Mouse (Mus musculus) forebrain, embryonic 15.5 days (tissue): ENCODE data around the gene Gm12394. TPM values are rescaled to one million over a fixed set of nuclear protein-coding genes. Genes with fewer than 3 reads are reported as not detected.
"Not testable (repeated sequence)": the region's sequence is repeated elsewhere in the genome, so short reads cannot be mapped to it uniquely, and the experiment has no call there.

Source experiments
- ATAC-seq: fragments of 200-750 bp; cut with Nextera tagmentation; replicated peaks from 2 replicates; pipeline ENCODE4 v1.8.0; 2017; ENCODE audit warnings: mild to moderate bottlenecking, moderate TSS enrichment, moderate library complexity
- H3K27ac ChIP-seq: fragments of 300-500 bp; sonication (generic); replicated peaks from 2 replicates; pipeline ENCODE4 v1.5.1; 2015; ENCODE audit warnings: mild to moderate bottlenecking, inconsistent platforms
- H3K27me3 ChIP-seq: fragments of 300-500 bp; sonication (generic); 2 replicates; pipeline ENCODE4 v1.6.1; 2015; ENCODE audit warnings: inconsistent platforms
- H3K36me3 ChIP-seq: fragments of 300-500 bp; sonication (generic); 2 replicates; pipeline ENCODE4 v1.6.1; 2015; ENCODE audit warnings: mild to moderate bottlenecking, inconsistent platforms
- H3K4me1 ChIP-seq: fragments of 300-500 bp; sonication (generic); 2 replicates; pipeline ENCODE4 v1.6.1; 2015; ENCODE audit warnings: inconsistent platforms
- H3K4me2 ChIP-seq: fragments of 300-500 bp; sonication (generic); replicated peaks from 2 replicates; pipeline ENCODE4 v1.6.1; 2015; ENCODE audit warnings: mild to moderate bottlenecking, inconsistent platforms
- H3K4me3 ChIP-seq: fragments of 300-500 bp; sonication (generic); 2 replicates; pipeline ENCODE4 v1.5.1; 2015; ENCODE audit warnings: mild to moderate bottlenecking, inconsistent platforms
- H3K9ac ChIP-seq: fragments of 300-500 bp; sonication (generic); replicated peaks from 2 replicates; pipeline ENCODE4 v1.6.1; 2015; ENCODE audit warnings: mild to moderate bottlenecking, inconsistent platforms
- H3K9me3 ChIP-seq: fragments of 300-500 bp; sonication (generic); 2 replicates; pipeline ENCODE4 v1.6.1; 2016; ENCODE audit warnings: inconsistent platforms
- WGBS: fragments of 180-500 bp; shearing (Covaris S2); methylation state at CpG from one replicate; pipeline ENCODE4 v1.1.7; 2015; ENCODE audit warnings: mixed read lengths; 5-methylcytosine and 5-hydroxymethylcytosine counted together
- polyA plus RNA-seq: library from polyadenylated mRNA; unstranded; fragments of >200 nt; fragmentation: Nextera tagmentation; extraction: Ambion mirVana; gene quantifications from 2 replicates; pipeline ENCODE4 v1.2.1, GENCODE M21; 2015

Gene Gm12394
- 0.41 and 0.51 TPM in 2 replicates for polyA plus RNA-seq

GRCm38 (mm10) chr4:42856671-42857070 is at the start of gene Gm12394:
Gene Gm12394 (minus strand): TSS chr4:42856771.
- H3K9ac ChIP-seq, H3K4me2 ChIP-seq, H3K27me3 ChIP-seq, ATAC-seq, H3K4me3 ChIP-seq, H3K36me3 ChIP-seq, H3K27ac ChIP-seq, H3K9me3 ChIP-seq, H3K4me1 ChIP-seq: not testable (repeated sequence)
- 81% methylated on average over 1 of the region's 1 CpGs for WGBS

GRCm38 (mm10) chr4:42904966-42905365 is 48.4 kb upstream of the Gm12394 start:
- Histone ChIP-seq H3K4me3 (no peak overlapping the region), H3K27ac (no peak overlapping the region), H3K9ac (no peak overlapping the region), H3K36me3 (no peaks in the 10 kb centered on the region), H3K9me3 (no peaks in the 10 kb centered on the region), H3K27me3 (no peaks in the 10 kb centered on the region), H3K4me2 (no peak overlapping the region), H3K4me1 (no peaks in the 10 kb centered on the region)
- 36% methylated on average over 6 of the region's 6 CpGs for WGBS
- no peak for ATAC-seq

- WGBS: 65% methylated on average over 3 of the region's 3 CpGs
- ATAC-seq: no peak
- H3K4me2 ChIP-seq: no peak overlapping the region
- no peaks in the 10 kb centered on the region for H3K36me3 ChIP-seq
- no peak overlapping the region for H3K9ac ChIP-seq
- no peaks in the 10 kb centered on the region for H3K27me3 ChIP-seq
- no peaks in the 10 kb centered on the region for H3K4me1 ChIP-seq
- H3K4me3 ChIP-seq: no peak overlapping the region
- no peak overlapping the region for H3K27ac ChIP-seq
- no peaks in the 10 kb centered on the region for H3K9me3 ChIP-seq
Observed at GRCm38 (mm10) chr4:42904523-42904922, 48.0 kb upstream of the Gm12394 start.

- no peak overlapping the region for H3K4me2 ChIP-seq
- H3K27me3 ChIP-seq: no peaks in the 10 kb centered on the region
- no peak overlapping the region for H3K9ac ChIP-seq
- no peaks in the 10 kb centered on the region for H3K4me1 ChIP-seq
- no peaks in the 10 kb centered on the region for H3K36me3 ChIP-seq
- no peak overlapping the region for H3K4me3 ChIP-seq
- WGBS: 59% methylated on average over 1 of the region's 1 CpGs
- no peak overlapping the region for H3K27ac ChIP-seq
- ATAC-seq: no peak
- no peaks in the 10 kb centered on the region for H3K9me3 ChIP-seq
Observed at GRCm38 (mm10) chr4:42903942-42904341, 47.4 kb upstream of the Gm12394 start.

GRCm38 (mm10) chr4:42902730-42903129 is 46.2 kb upstream of the Gm12394 start:
- Histone ChIP-seq H3K9me3 (no peaks in the 10 kb centered on the region), H3K36me3 (no peaks in the 10 kb centered on the region), H3K4me1 (no peaks in the 10 kb centered on the region), H3K4me3 (no peak overlapping the region), H3K27ac (no peak overlapping the region), H3K27me3 (no peaks in the 10 kb centered on the region), H3K4me2 (no peak overlapping the region), H3K9ac (no peak overlapping the region)
- 91% methylated on average over 5 of the region's 5 CpGs for WGBS
- no peak for ATAC-seq

GRCm38 (mm10) chr4:42902174-42902573 is 45.6 kb upstream of the Gm12394 start:
- 67% methylated on average over 9 of the region's 9 CpGs for whole genome bisulfite sequencing

GRCm38 (mm10) chr4:42900878-42901277 is 44.3 kb upstream of the Gm12394 start:
- no peaks in the 10 kb centered on the region for H3K9me3 ChIP-seq
- no peak overlapping the region for H3K9ac ChIP-seq
- no peaks in the 10 kb centered on the region for H3K4me1 ChIP-seq
- WGBS: 67% methylated on average over 5 of the region's 5 CpGs
- H3K27ac ChIP-seq: no peak overlapping the region
- no peak overlapping the region for H3K4me3 ChIP-seq
- H3K27me3 ChIP-seq: no peaks in the 10 kb centered on the region
- ATAC-seq: no peak
- no peak overlapping the region for H3K4me2 ChIP-seq
- H3K36me3 ChIP-seq: no peaks in the 10 kb centered on the region

More at GRCm38 (mm10) chr4:42902174-42902573, 45.6 kb upstream of the Gm12394 start:
- no peak overlapping the region for H3K27ac ChIP-seq
- no peaks in the 10 kb centered on the region for H3K27me3 ChIP-seq
- no peaks in the 10 kb centered on the region for H3K9me3 ChIP-seq
- no peak overlapping the region for H3K9ac ChIP-seq
- H3K36me3 ChIP-seq: no peaks in the 10 kb centered on the region
- no peaks in the 10 kb centered on the region for H3K4me1 ChIP-seq
- no peak overlapping the region for H3K4me3 ChIP-seq
- no peak for ATAC-seq
- H3K4me2 ChIP-seq: no peak overlapping the region

- 39% methylated on average over 3 of the region's 3 CpGs for WGBS
- no peak for ATAC-seq
- Histone ChIP-seq H3K9me3 (no peaks in the 10 kb centered on the region), H3K4me2 (no peak overlapping the region), H3K36me3 (no peaks in the 10 kb centered on the region), H3K4me3 (no peak overlapping the region), H3K9ac (no peak overlapping the region), H3K27ac (no peak overlapping the region), H3K27me3 (no peaks in the 10 kb centered on the region), H3K4me1 (peaks cover 10% of the 10 kb centered on the region)
Observed at GRCm38 (mm10) chr4:42898914-42899313, 42.3 kb upstream of the Gm12394 start.

- H3K9me3 ChIP-seq: no peaks in the 10 kb centered on the region
- H3K27me3 ChIP-seq: no peaks in the 10 kb centered on the region
- H3K36me3 ChIP-seq: no peaks in the 10 kb centered on the region
- no peak overlapping the region for H3K27ac ChIP-seq
- 22% methylated on average over 7 of the region's 7 CpGs for whole genome bisulfite sequencing
- ATAC-seq: peak; percentile 51; the same call in 1 of the 2 replicates
- H3K4me1 ChIP-seq: peaks cover 10% of the 10 kb centered on the region
- no peak overlapping the region for H3K9ac ChIP-seq
- no peak overlapping the region for H3K4me3 ChIP-seq
- H3K4me2 ChIP-seq: no peak overlapping the region
Observed at GRCm38 (mm10) chr4:42895118-42895517, 38.5 kb upstream of the Gm12394 start.

- 72% methylated on average over 7 of the region's 7 CpGs for WGBS
Observed at GRCm38 (mm10) chr4:42891176-42891575, 34.6 kb upstream of the Gm12394 start.

GRCm38 (mm10) chr4:42888806-42889205 is 32.2 kb upstream of the Gm12394 start:
- 92% methylated on average over 6 of the region's 6 CpGs for WGBS

More at GRCm38 (mm10) chr4:42891176-42891575, 34.6 kb upstream of the Gm12394 start:
- Histone ChIP-seq H3K9me3 (no peaks in the 10 kb centered on the region), H3K4me1 (peaks cover 10% of the 10 kb centered on the region), H3K9ac (no peak overlapping the region), H3K27ac (no peak overlapping the region), H3K36me3 (no peaks in the 10 kb centered on the region), H3K4me2 (no peak overlapping the region), H3K4me3 (no peak overlapping the region), H3K27me3 (no peaks in the 10 kb centered on the region)
- no peak for ATAC-seq

GRCm38 (mm10) chr4:42886926-42887325 is 30.4 kb upstream of the Gm12394 start:
- Histone ChIP-seq H3K27me3 (no peaks in the 10 kb centered on the region), H3K9me3 (no peaks in the 10 kb centered on the region), H3K4me2 (no peak overlapping the region), H3K36me3 (no peaks in the 10 kb centered on the region), H3K9ac (no peak overlapping the region), H3K27ac (no peak overlapping the region), H3K4me1 (no peaks in the 10 kb centered on the region), H3K4me3 (no peak overlapping the region)
- 88% methylated on average over 6 of the region's 6 CpGs for WGBS
- no peak for ATAC-seq

More at GRCm38 (mm10) chr4:42888806-42889205, 32.2 kb upstream of the Gm12394 start:
- Histone ChIP-seq H3K4me3 (no peak overlapping the region), H3K4me2 (no peak overlapping the region), H3K27ac (no peak overlapping the region), H3K4me1 (no peaks in the 10 kb centered on the region), H3K36me3 (no peaks in the 10 kb centered on the region), H3K27me3 (no peaks in the 10 kb centered on the region), H3K9me3 (no peaks in the 10 kb centered on the region), H3K9ac (no peak overlapping the region)
- ATAC-seq: no peak

GRCm38 (mm10) chr4:42880677-42880948 is 24.0 kb upstream of the Gm12394 start:
- no peak overlapping the region for H3K9ac ChIP-seq
- no peak overlapping the region for H3K4me3 ChIP-seq
- no peaks in the 10 kb centered on the region for H3K36me3 ChIP-seq
- WGBS: 47% methylated on average over 1 of the region's 1 CpGs
- H3K4me1 ChIP-seq: no peaks in the 10 kb centered on the region
- no peak for ATAC-seq
- H3K9me3 ChIP-seq: no peaks in the 10 kb centered on the region
- no peaks in the 10 kb centered on the region for H3K27me3 ChIP-seq
- H3K27ac ChIP-seq: no peak overlapping the region
- no peak overlapping the region for H3K4me2 ChIP-seq
